Mouse (Mus musculus): ENCODE measurements around the gene Prrc2a. TPM values are rescaled to one million over a fixed set of nuclear protein-coding genes. Genes with fewer than 3 reads are reported as not detected.

Gene Prrc2a
- polyA plus RNA-seq, 1 experiment from 2014 or later: 281 TPM

DNA sequence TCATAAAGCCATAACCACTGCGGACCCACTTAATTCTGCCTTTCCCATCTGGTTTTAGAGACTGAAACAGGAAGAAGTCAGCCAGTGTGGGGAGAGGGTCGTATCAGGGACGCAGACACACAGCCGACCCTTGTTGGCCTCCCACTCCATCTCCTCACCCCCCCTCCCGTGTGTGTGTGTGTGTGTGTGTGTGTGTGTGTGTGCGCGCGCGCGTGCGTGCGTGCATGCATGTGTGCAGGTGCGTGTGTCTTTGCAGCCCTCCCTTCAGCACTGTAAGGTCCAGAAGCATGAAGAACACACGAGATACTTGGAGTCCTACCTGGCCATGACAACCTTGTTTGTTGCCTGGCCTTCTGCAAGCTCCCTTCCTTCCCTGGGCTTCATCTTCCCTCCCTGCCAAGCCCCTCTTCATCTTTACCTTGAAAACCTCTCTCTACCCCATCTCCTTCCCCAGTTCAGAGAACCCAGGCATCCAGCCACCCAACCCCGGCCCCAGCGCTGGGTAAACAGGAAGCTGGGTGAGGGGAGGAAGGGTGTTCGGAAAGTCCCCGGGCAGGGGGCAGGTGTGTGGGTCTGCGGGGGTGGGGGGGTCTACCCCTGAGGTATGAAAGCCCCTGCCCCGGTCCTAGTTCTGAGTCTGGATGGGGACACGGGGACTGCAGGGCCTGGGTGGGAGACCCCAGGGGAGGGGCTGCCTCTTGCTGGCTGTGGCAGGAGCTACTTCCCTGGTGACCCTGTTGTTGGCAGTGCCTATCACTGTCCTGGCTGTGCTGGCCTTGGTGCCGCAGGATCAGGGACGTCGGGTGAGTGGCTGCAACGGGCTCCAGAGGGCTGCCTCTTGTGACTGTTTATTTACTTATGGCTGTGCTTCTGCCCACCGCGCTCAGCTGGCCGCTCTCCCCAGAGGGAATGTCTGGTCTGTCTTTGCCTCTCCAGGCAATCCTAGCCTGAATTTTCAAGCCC, 29.5 kb upstream of the Prrc2a start, which contains the start of gene Ltb:
Ltb (plus strand) TSS at position 559 of the 963 bp plus-strand sequence.
- Histone ChIP-seq H3K36me3 (ENCODE audit: control insufficient read depth, insufficient read depth, low read length) (no peaks in the 10 kb centered on the region), H3K4me2 (ENCODE audit: low read depth, low read length, severe bottlenecking) (peak within 1 kb of the TSS; percentile 59; the same call in 1 of the 2 replicates), H3K9ac (ENCODE audit: low read length) (no peak within 1 kb of the TSS; the same call in 1 of the 2 replicates), H3K9me3 (ENCODE audit: control insufficient read depth, low read length) (no peaks in the 10 kb centered on the region), H3K4me3 (ENCODE audit: low read depth, low read length) (no peak within 1 kb of the TSS), H3K4me1 (replicated peaks; ENCODE audit: control insufficient read depth, insufficient read depth, low read length) (peaks cover 3% of the 10 kb centered on the region; the same call in 1 of the 2 replicates), H3K27ac (ENCODE audit: low read depth, low read length) (no peak within 1 kb of the TSS), H3K27me3 (ENCODE audit: control insufficient read depth, insufficient read depth, low read length) (peaks cover 18% of the 10 kb centered on the region)
- no peak for DNase-seq (ENCODE audit: low spot score)
- 80% methylated on average over 28 of the region's 28 CpGs for WGBS
- ATAC-seq (replicated peaks; ENCODE audit: low FRiP score): no peak

DNA sequence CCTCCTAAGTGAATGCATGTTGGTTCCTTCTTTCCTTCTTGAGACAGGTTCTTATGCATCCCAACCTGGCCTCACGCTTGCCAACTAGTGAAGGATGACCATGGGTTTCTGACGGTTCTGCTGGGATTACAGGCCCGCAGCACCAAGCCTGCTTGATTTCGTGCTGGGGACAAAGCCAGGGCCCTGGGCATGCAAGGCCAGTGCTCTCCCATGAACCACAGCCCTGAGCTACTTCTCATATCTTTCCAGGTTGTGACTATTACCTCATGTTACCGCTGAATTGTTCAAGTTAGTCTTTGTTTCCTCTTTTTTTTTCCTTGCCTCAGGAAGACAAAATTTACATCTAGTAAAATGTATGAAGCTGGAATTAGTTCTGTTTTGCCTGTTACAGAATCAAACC, 28.2 kb upstream of the Prrc2a start:
- H3K4me2 ChIP-seq (ENCODE audit: low read depth, low read length, severe bottlenecking): no peak overlapping the region
- peaks cover 18% of the 10 kb centered on the region for H3K27me3 ChIP-seq (ENCODE audit: control insufficient read depth, insufficient read depth, low read length)
- ATAC-seq (replicated peaks; ENCODE audit: low FRiP score): no peak
- DNase-seq (ENCODE audit: low spot score): no peak
- no peaks in the 10 kb centered on the region for H3K36me3 ChIP-seq (ENCODE audit: control insufficient read depth, insufficient read depth, low read length)
- WGBS: 87% methylated on average over 5 of the region's 5 CpGs
- H3K27ac ChIP-seq (ENCODE audit: low read depth, low read length): no peak overlapping the region
- H3K9ac ChIP-seq (ENCODE audit: low read length): no peak overlapping the region
- no peaks in the 10 kb centered on the region for H3K9me3 ChIP-seq (ENCODE audit: control insufficient read depth, low read length)
- H3K4me1 ChIP-seq (replicated peaks; ENCODE audit: control insufficient read depth, insufficient read depth, low read length): peaks cover 3% of the 10 kb centered on the region; the same call in 1 of the 2 replicates
- H3K4me3 ChIP-seq (ENCODE audit: low read depth, low read length): no peak overlapping the region

DNA sequence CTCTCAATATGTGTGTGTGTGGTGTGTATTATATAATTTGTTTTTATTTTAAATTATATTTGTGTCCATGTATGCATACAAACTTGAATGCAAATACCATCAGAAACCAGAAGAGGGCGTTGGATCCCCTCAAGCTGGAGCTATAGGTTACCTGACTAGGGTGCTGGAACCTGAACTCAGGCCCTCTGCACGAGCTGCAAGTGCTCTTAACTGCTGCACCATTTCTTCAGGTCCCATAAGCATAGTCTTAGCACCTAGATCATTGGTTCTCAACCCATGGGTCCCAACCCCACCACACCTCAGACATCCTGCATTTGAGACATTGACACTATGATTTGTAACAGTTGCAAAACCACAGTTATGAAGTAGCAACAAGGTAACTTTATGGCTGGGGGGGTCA, 27.0 kb upstream of the Prrc2a start:
- Histone ChIP-seq H3K4me1 (replicated peaks; ENCODE audit: control insufficient read depth, insufficient read depth, low read length) (peaks cover 3% of the 10 kb centered on the region; the same call in 1 of the 2 replicates), H3K9ac (ENCODE audit: low read length) (no peak overlapping the region), H3K36me3 (ENCODE audit: control insufficient read depth, insufficient read depth, low read length) (no peaks in the 10 kb centered on the region), H3K27me3 (ENCODE audit: control insufficient read depth, insufficient read depth, low read length) (peaks cover 18% of the 10 kb centered on the region), H3K9me3 (ENCODE audit: control insufficient read depth, low read length) (no peaks in the 10 kb centered on the region), H3K27ac (ENCODE audit: low read depth, low read length) (no peak overlapping the region), H3K4me2 (ENCODE audit: low read depth, low read length, severe bottlenecking) (no peak overlapping the region), H3K4me3 (ENCODE audit: low read depth, low read length) (no peak overlapping the region)
- DNase-seq (ENCODE audit: low spot score): no peak
- no peak for ATAC-seq (replicated peaks; ENCODE audit: low FRiP score)
- WGBS: 66% methylated on average over 2 of the region's 2 CpGs

DNA sequence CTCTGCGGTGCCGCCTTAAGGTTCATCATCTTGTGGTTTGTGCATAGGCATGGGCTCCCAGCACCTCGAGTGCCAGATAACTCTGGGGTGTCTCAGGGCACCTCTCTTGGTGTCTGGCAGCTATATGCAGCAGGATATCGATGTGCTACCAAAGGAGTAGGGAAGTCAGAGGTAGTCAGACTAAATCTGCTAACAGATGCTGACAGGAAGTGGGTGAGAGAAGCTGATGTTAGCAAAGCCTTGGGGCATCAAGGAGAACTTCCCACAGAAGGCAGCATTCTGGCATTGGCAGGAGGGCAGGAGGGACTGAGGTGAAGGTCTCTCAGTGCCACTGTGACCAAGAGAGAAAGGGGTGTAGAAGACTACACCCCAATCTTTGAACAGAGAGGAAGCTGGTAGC, 25.4 kb upstream of the Prrc2a start:
- H3K9me3 ChIP-seq (ENCODE audit: control insufficient read depth, low read length): no peaks in the 10 kb centered on the region
- H3K4me2 ChIP-seq (ENCODE audit: low read depth, low read length, severe bottlenecking): no peak overlapping the region
- no peak for DNase-seq (ENCODE audit: low spot score)
- peaks cover 2% of the 10 kb centered on the region; the same call in 1 of the 2 replicates for H3K27me3 ChIP-seq (ENCODE audit: control insufficient read depth, insufficient read depth, low read length)
- no peaks in the 10 kb centered on the region for H3K36me3 ChIP-seq (ENCODE audit: control insufficient read depth, insufficient read depth, low read length)
- H3K4me1 ChIP-seq (replicated peaks; ENCODE audit: control insufficient read depth, insufficient read depth, low read length): peaks cover 3% of the 10 kb centered on the region; the same call in 1 of the 2 replicates
- H3K4me3 ChIP-seq (ENCODE audit: low read depth, low read length): no peak overlapping the region
- no peak for ATAC-seq (replicated peaks; ENCODE audit: low FRiP score)
- no peak overlapping the region for H3K9ac ChIP-seq (ENCODE audit: low read length)
- WGBS: 77% methylated on average over 4 of the region's 4 CpGs
- H3K27ac ChIP-seq (ENCODE audit: low read depth, low read length): no peak overlapping the region

DNA sequence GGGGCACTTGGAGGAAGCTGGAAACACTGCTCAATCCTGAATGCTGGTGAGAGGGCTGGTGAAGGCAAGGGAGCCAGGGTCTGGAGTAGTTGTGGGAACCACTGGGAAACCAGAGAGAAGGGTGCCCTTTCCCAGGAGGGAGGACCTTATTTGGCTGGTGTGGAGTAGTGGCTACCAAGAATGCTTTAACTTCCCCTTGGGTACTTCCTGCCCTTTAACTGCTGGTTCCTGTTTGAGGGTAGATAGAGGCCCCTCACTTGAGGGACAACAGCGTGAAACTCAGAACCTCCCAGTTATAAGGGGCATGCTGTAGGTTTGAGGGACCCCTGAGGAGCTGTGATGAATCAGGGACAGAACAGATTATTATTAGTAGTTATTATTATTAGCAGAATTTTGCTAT, 24.5 kb upstream of the Prrc2a start:
- Histone ChIP-seq H3K4me3 (ENCODE audit: low read depth, low read length) (no peak overlapping the region), H3K4me1 (replicated peaks; ENCODE audit: control insufficient read depth, insufficient read depth, low read length) (peaks cover 3% of the 10 kb centered on the region; the same call in 1 of the 2 replicates), H3K27me3 (ENCODE audit: control insufficient read depth, insufficient read depth, low read length) (no peaks in the 10 kb centered on the region), H3K27ac (ENCODE audit: low read depth, low read length) (no peak overlapping the region), H3K9me3 (ENCODE audit: control insufficient read depth, low read length) (no peaks in the 10 kb centered on the region), H3K4me2 (ENCODE audit: low read depth, low read length, severe bottlenecking) (no peak overlapping the region), H3K36me3 (ENCODE audit: control insufficient read depth, insufficient read depth, low read length) (no peaks in the 10 kb centered on the region), H3K9ac (ENCODE audit: low read length) (no peak overlapping the region)
- ATAC-seq (replicated peaks; ENCODE audit: low FRiP score): no peak
- no peak for DNase-seq (ENCODE audit: low spot score)
- WGBS: 72% methylated on average over 1 of the region's 1 CpGs

DNA sequence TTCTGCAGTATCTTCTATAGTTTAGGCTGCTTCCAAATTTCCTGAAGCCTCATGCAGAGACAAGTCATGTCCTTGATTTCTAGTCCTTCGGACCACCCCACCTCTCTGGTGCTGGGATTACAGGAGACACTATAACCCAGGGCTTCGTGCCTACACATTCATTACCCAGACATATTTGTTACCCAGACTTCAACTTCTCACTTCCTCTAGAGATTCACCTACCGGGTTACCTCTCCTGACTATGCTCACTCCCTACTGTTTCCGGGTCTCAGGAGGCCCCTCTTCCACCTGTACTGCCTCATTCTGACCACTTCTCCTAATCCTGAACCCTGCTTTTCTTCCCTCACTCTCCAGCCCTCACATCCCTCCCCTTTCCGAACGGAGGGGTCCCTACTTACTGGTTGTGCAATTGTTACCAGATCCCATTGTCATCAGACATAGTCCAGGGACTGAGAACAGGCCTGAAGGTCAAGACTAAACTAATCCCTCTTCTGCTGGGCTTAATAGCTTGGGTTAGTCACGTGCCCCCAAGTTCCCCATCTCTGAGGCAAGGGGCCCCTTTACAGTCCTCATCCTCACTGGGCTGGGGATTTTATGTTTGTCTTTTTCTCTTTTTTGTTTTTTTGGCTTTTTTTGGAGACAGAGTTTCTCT, 23.4 kb upstream of the Prrc2a start, which contains the start of gene Lst1:
Lst1 (minus strand) TSS at position 481 of the 652 bp plus-strand sequence.
- no peak for DNase-seq (ENCODE audit: low spot score)
- WGBS: 62% methylated on average over 7 of the region's 7 CpGs
- no peak for ATAC-seq (replicated peaks; ENCODE audit: low FRiP score)
- Histone ChIP-seq H3K4me2 (ENCODE audit: low read depth, low read length, severe bottlenecking) (no peak within 1 kb of the TSS), H3K4me3 (ENCODE audit: low read depth, low read length) (no peak within 1 kb of the TSS), H3K9me3 (ENCODE audit: control insufficient read depth, low read length) (no peaks in the 10 kb centered on the region), H3K36me3 (ENCODE audit: control insufficient read depth, insufficient read depth, low read length) (no peaks in the 10 kb centered on the region), H3K27ac (ENCODE audit: low read depth, low read length) (no peak within 1 kb of the TSS), H3K9ac (ENCODE audit: low read length) (no peak within 1 kb of the TSS), H3K27me3 (ENCODE audit: control insufficient read depth, insufficient read depth, low read length) (no peaks in the 10 kb centered on the region), H3K4me1 (replicated peaks; ENCODE audit: control insufficient read depth, insufficient read depth, low read length) (peaks cover 3% of the 10 kb centered on the region; the same call in 1 of the 2 replicates)

DNA sequence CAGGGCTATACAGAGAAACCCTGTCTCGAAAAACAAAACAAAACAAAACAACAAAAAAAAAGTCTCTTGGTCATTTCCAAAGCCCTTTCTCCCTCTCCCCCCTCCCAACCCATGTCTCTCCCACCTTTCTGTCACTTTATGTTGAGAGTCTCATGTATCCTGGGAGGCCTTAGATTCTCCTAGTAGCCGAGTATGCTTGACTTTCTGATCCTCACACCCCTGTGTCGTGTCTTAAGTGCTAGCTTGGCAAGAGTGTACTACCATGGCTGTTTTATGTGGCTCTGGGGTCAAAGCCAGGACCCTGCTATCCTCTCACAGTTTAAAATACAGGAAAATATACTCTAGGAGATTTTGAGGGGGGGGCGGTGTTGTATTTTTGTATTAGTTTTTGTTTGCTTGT, 22.6 kb upstream of the Prrc2a start:
- Histone ChIP-seq H3K27me3 (ENCODE audit: control insufficient read depth, insufficient read depth, low read length) (no peaks in the 10 kb centered on the region), H3K27ac (ENCODE audit: low read depth, low read length) (no peak overlapping the region), H3K9ac (ENCODE audit: low read length) (no peak overlapping the region), H3K36me3 (ENCODE audit: control insufficient read depth, insufficient read depth, low read length) (no peaks in the 10 kb centered on the region), H3K4me3 (ENCODE audit: low read depth, low read length) (no peak overlapping the region), H3K9me3 (ENCODE audit: control insufficient read depth, low read length) (no peaks in the 10 kb centered on the region), H3K4me1 (replicated peaks; ENCODE audit: control insufficient read depth, insufficient read depth, low read length) (peaks cover 3% of the 10 kb centered on the region; the same call in 1 of the 2 replicates), H3K4me2 (ENCODE audit: low read depth, low read length, severe bottlenecking) (no peak overlapping the region)
- ATAC-seq (replicated peaks; ENCODE audit: low FRiP score): no peak
- DNase-seq (ENCODE audit: low spot score): no peak
- 72% methylated on average over 4 of the region's 4 CpGs for WGBS

DNA sequence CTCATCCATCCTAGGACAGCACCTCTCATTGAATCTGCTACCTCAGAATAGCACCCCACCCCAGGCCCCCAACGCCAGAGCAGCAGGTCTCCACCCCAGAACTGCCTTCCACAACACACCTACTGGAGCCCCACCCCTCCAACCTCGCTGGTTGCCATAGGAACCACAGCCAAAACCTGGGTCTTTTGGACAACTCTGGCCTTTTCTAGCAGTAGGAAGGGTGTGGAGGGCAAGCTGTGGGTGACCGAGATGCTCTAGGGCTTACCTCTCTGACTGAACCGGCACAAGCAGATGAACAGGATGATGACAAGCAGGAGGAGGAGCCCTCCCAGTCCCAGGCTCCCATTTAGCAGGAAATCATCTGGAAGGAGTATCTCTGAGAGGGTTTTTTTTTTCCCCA, 22.0 kb upstream of the Prrc2a start:
- WGBS: 0% methylated on average over 4 of the region's 4 CpGs
- H3K27me3 ChIP-seq (ENCODE audit: control insufficient read depth, insufficient read depth, low read length): no peaks in the 10 kb centered on the region
- no peak for ATAC-seq (replicated peaks; ENCODE audit: low FRiP score)
- no peak for DNase-seq (ENCODE audit: low spot score)
- H3K4me3 ChIP-seq (ENCODE audit: low read depth, low read length): peak overlapping the region; percentile 26
- no peak overlapping the region; the same call in 1 of the 2 replicates for H3K9ac ChIP-seq (ENCODE audit: low read length)
- H3K4me2 ChIP-seq (ENCODE audit: low read depth, low read length, severe bottlenecking): peak overlapping the region; percentile 42
- H3K27ac ChIP-seq (ENCODE audit: low read depth, low read length): peak overlapping the region; percentile 53; the same call in 1 of the 2 replicates
- peaks cover 3% of the 10 kb centered on the region; the same call in 1 of the 2 replicates for H3K4me1 ChIP-seq (replicated peaks; ENCODE audit: control insufficient read depth, insufficient read depth, low read length)
- H3K36me3 ChIP-seq (ENCODE audit: control insufficient read depth, insufficient read depth, low read length): no peaks in the 10 kb centered on the region
- H3K9me3 ChIP-seq (ENCODE audit: control insufficient read depth, low read length): no peaks in the 10 kb centered on the region
